Mouse (Mus musculus) embryonic fibroblast, embryonic 13.5 days (primary cell): ENCODE data around the gene Galnt4. TPM values are rescaled to one million over a fixed set of nuclear protein-coding genes. Genes with fewer than 3 reads are reported as not detected.
"Not testable (repeated sequence)": the region's sequence is repeated elsewhere in the genome, so short reads cannot be mapped to it uniquely, and the experiment has no call there.

Experiments
- H3K27ac ChIP-seq: 2 replicates; pipeline ENCODE4 v1.5.1; 2012; ENCODE audit warnings: low read length, control low read depth, inconsistent platforms; ENCODE audit not compliant: insufficient read depth
- H3K4me1 ChIP-seq: 2 replicates; pipeline ENCODE4 v1.6.1; 2011; ENCODE audit warnings: low read length; ENCODE audit not compliant: control insufficient read depth, insufficient read depth
- H3K4me3 ChIP-seq: 2 replicates; pipeline ENCODE4 v1.5.1; 2011; ENCODE audit warnings: mild to moderate bottlenecking, control low read depth, low read length; ENCODE audit not compliant: insufficient read depth
- CTCF ChIP-seq: IDR thresholded peaks from 2 replicates; pipeline ENCODE4 v1.5.1; 2011; ENCODE audit warnings: mild to moderate bottlenecking, control low read depth, low read length, moderate library complexity, borderline replicate concordance; ENCODE audit not compliant: insufficient read depth
- POLR2A ChIP-seq: IDR thresholded peaks from 2 replicates; pipeline ENCODE4 v1.6.1; 2011; ENCODE audit warnings: low read depth, mild to moderate bottlenecking, control low read depth, low read length, moderate library complexity
- polyA plus RNA-seq: library from polyadenylated mRNA; stranded (reverse); fragments of >200 nt; gene quantifications from 2 replicates; pipeline ENCODE4 v1.2.4, GENCODE M21; 2011; ENCODE audit warnings: low read depth; ENCODE audit not compliant: missing spikeins, insufficient read length

Gene Galnt4
- polyA plus RNA-seq, 1 experiment, result 15.5 TPM

- no peak overlapping the region for H3K27ac ChIP-seq
- H3K4me3 ChIP-seq, result no peak overlapping the region
- no peak for TF ChIP-seq CTCF
- TF ChIP-seq POLR2A, result no peak
- H3K4me1 ChIP-seq, result no peaks in the 10 kb centered on the region
Measured at GRCm38 (mm10) chr10:99152063-99152462, 44.1 kb downstream of the Galnt4 start.

GRCm38 (mm10) chr10:99154635-99155034, 46.7 kb downstream of the Galnt4 start:
- H3K4me3 ChIP-seq, result no peak overlapping the region
- no peak for TF ChIP-seq CTCF
- TF ChIP-seq POLR2A, result no peak
- no peak overlapping the region for H3K27ac ChIP-seq
- H3K4me1 ChIP-seq, result no peaks in the 10 kb centered on the region

DNA sequence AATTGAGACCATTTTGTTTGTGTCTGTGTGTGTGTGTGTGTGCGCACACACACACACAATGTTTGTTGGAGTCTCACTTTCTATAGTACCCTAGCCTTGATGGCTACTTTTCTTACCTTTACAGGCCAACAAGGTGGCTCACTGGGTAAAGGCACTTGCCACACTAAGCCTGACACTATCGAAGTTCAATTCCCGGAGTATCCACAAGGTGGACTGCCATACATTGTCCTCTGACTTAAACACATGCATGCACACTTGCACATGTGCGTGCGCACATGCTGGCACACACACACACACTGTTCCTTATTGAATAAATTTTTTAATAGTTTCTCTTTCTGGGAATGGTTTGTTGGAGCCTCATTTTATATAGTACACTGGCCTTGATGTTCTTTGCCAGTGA, 48.8 kb downstream of the Galnt4 start:
- Histone ChIP-seq H3K27ac (no peak overlapping the region), H3K4me1 (no peaks in the 10 kb centered on the region), H3K4me3 (no peak overlapping the region)
- TF ChIP-seq CTCF (no peak), POLR2A (no peak)

- H3K27ac ChIP-seq, H3K4me3 ChIP-seq, H3K4me1 ChIP-seq: not testable (repeated sequence)
Measured at GRCm38 (mm10) chr10:99157697-99158096, 49.7 kb downstream of the Galnt4 start.

DNA sequence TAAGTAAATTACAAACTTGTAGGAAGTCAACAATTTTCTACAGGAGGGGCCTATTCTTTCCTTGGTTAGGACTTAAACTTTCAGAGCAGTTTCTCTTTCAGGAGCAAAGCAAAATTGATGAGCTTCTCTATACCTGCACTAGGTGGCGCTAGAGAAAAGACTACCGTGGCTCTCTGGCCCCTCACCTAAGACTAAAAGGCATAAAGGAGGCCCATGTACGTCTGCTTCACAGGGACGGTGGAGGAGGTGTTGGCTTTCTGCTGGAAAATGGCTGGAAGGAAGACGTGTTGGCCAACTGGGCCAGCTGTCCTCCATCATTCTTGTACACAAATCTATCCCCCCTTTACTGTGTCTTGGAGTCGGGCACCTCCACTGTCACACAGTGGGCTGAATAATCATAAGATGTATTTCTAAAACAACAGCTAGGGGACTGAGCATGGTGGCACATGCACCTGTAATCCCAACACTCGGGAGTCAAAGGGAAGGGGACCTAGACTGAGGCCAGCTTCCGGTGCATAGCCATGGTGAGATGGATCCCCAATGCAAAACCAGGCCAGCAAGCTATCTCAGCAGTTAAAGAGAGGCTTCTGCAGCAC, 54.1 kb downstream of the Galnt4 start:
- TF ChIP-seq POLR2A, result no peak
- TF ChIP-seq CTCF, result peak; percentile 37; the same call in 1 of the 2 replicates
- Histone ChIP-seq H3K27ac (no peak overlapping the region), H3K4me1 (no peaks in the 10 kb centered on the region), H3K4me3 (no peak overlapping the region)

Other genes with a start within 250 kb of the Galnt4 start
- 93.0 and 99.5 TPM in 2 replicates for gene Atp2b1, start 193.8 kb upstream of the Galnt4 start, polyA plus RNA-seq
- gene Poc1b, start 1.1 kb upstream of the Galnt4 start, polyA plus RNA-seq, result 12.5 and 21.9 TPM in 2 replicates
- gene Phxr2, start 18.2 kb downstream of the Galnt4 start, polyA plus RNA-seq, result not detected in 2 replicates
- 23.2 and 41.3 TPM in 2 replicates for gene Dusp6, start 155.1 kb downstream of the Galnt4 start, polyA plus RNA-seq